Mouse (Mus musculus): ENCODE data around the gene Gm9999.
"Not testable (repeated sequence)": the region's sequence is repeated elsewhere in the genome, so short reads cannot be mapped to it uniquely, and the experiment has no call there.

The Gm9999 gene

DNA sequence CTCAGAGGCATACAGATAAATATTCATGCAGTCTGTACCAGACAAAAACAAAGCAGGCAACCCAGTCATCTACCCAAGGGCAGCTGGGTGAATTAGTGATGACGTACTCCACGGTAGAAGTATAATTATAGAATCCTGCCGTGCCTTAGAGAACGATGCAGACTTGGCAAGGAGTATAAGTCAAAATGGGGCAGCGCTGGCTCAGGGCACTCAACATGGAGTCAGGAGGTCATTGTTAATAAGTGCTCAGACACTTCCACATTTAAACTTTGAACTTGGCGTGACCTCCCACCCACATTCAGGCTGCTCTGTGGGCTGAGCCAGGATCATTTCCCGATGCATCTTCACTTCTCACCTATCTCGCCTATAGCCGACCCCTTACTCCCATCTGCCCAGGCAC lies 42.0 kb downstream of the Gm9999 start:
- in situ Hi-C loops (cut with MseI, MboI), result no loop called here

DNA sequence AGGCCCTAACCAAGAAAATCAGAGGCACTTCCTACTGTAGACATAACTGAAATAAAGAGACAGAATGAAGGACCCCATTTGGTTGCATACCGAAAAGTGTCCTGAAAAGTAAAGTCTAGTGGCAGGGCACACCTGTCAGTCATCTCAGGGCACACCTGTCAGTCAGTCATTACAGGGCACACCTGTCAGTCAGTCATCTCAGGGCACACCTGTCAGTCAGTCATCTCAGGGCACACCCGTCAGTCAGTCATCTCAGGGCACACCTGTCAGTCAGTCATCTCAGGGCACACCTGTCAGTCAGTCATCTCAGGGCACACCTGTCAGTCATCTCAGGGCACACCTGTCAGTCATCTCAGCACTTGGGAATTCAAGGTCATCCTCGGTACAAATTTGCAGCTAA lies 43.5 kb downstream of the Gm9999 start:
- in situ Hi-C loops (cut with MseI, MboI), result not testable (repeated sequence)

DNA sequence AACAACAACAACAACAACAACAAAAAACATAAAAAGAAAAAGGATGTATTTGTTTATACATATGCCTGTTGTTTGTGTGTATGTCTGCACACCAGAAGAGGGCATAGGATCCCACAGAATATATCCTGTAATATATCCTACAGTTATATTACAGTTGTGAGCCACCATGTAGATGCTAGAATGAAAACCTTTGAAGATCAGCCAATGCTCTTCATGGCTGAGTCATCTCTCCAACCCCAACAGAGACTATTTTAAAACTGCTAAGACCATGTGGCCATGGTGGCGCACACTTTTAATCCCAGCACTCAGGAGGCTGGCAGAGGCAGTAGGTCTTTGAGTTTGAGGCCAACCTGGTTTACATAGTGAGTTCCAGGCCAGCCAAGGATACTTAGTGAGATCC lies 44.1 kb downstream of the Gm9999 start:
- in situ Hi-C loops (cut with MseI, MboI), result no loop called here

DNA sequence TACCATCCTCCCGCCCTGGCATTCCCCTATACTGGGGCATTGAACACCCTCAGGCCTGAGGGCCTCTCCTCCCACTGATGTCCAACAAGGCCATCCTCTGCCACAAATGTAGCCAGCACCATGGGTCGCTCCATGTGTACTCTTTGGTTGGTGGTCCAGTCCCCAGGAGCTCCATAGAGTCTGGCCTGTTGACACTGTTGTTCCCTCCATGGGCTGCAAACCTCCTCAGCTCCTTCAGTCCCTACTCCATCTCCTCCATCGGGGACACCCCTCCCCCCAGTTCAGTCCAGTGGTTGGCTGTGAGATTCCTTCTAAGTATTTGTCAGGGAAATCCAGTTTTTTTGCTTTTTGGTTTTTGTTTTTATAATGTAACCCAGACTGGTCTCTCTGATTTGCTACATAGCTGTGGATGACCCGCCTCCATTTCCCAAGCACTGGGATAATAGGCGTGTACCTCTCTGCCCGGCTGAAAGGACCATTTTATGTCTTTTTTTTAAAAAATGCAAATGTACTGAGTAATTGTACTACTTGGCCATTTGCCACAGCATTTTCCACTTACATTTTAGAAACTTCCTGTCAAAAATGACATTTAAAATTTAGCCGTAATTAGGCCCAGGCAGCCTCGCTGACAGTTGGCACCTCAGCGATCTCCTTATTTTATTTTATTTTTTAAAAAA lies 47.3 kb downstream of the Gm9999 start:
- in situ Hi-C loops (cut with MseI, MboI), result no loop called here

DNA sequence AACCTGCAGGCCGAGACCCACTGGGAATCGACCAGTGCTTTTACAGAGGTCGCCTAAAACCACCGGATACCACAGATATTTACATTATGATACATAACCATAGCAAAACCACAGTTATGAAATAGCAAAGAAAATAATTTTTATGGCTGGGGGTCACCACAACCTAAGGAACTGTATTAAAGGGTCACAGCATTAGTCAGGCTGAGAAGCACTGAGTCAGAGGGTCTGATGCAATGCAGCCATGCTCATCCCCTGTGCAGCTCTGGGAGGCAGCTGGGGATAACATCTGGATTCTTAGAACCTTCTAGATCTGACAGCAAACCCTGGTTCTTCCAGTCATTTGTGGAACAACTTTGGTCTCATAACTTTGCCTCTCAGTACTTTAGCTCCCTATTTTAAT lies 48.0 kb downstream of the Gm9999 start:
- in situ Hi-C loops (cut with MseI, MboI), result no loop called here

DNA sequence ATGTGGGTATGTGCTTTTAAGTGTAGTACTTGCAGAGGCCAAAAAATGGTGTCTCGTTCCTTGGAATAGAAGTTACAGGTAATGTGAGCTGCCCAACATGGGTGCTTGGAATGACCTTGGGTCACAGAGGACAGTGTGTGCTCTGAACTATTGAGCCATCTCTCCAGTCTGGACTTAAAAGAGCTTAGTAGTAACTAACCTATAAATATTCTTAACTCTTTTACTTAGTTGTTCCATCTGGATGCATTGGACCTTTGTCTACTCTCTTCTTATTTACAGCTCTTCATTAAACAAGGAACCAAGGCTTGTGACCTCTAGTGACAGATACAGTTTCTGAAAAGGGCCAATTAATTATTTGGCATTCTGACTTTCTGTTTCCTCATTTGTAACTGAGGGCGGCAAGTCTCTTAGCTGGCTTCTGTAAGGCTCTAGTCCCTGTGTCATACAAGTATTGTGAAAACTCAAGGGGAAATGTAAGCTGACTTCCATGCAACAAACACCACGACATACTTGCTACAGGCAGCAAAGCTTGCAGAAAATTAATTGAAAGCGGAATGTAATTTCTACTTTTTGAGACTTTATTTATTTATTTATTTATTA lies 51.5 kb downstream of the Gm9999 start:
- in situ Hi-C loops (cut with MseI, MboI), result no loop called here

DNA sequence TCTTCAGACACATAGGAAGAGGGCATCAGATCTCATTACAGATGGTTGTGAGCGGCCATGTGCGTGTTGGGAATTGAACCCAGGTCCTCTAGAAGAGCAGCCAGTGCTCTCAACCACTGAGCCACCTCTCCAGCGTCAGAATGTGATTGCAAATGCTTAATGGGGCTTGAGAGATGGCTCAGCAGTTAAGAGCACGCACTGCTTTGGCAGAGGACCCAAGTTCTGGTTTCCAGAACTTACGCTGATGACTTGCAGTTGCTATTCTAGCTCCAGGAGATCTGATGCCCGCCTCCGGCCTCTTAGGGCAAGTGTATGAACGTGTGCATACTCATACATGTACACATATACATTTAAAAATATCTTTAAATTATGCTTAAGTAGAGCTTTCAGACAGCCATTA lies 52.0 kb downstream of the Gm9999 start:
- in situ Hi-C loops (cut with MseI, MboI), result no loop called here

All from mouse trophoblast stem cell (cell line).